Mouse (Mus musculus) kidney, postnatal 0 days (tissue): ENCODE measurements around the gene Arl3. TPM values are rescaled to one million over a fixed set of nuclear protein-coding genes. Genes with fewer than 3 reads are reported as not detected.

Experiments used
- ATAC-seq: fragments of 200-750 bp; cut with Nextera tagmentation; replicated peaks from 2 replicates; pipeline ENCODE4 v1.8.0; 2017; ENCODE audit warnings: low read depth, moderate number of reproducible peaks, moderate TSS enrichment, moderate library complexity; ENCODE audit not compliant: low FRiP score
- DNase-seq: peaks from one replicate; pipeline ENCODE4 v3.0.0-alpha.2; 2016; ENCODE audit warnings: low spot score
- H3K27ac ChIP-seq: fragments of 300-500 bp; sonication (generic); 2 replicates; pipeline ENCODE4 v1.5.1; 2014; ENCODE audit warnings: mild to moderate bottlenecking
- H3K27me3 ChIP-seq: fragments of 300-500 bp; sonication (generic); 2 replicates; pipeline ENCODE4 v1.6.1; 2014; ENCODE audit warnings: low read length, mixed read lengths; ENCODE audit not compliant: insufficient read depth
- H3K36me3 ChIP-seq: fragments of 300-500 bp; sonication (generic); 2 replicates; pipeline ENCODE4 v1.6.1; 2014; ENCODE audit warnings: low read length, mixed read lengths; ENCODE audit not compliant: insufficient read depth
- H3K4me1 ChIP-seq: fragments of 300-500 bp; sonication (generic); replicated peaks from 2 replicates; pipeline ENCODE4 v1.6.1; 2014; ENCODE audit warnings: antibody characterized with exemption, low read length, mixed read lengths; ENCODE audit not compliant: insufficient read depth
- H3K4me2 ChIP-seq: fragments of 300-500 bp; sonication (generic); 2 replicates; pipeline ENCODE4 v1.6.1; 2014; ENCODE audit warnings: mild to moderate bottlenecking, low read length, moderate library complexity, mixed read lengths
- H3K4me3 ChIP-seq: fragments of 300-500 bp; sonication (generic); replicated peaks from 2 replicates; pipeline ENCODE4 v1.5.1; 2014; ENCODE audit warnings: low read depth, low read length
- H3K9ac ChIP-seq: fragments of 300-500 bp; sonication (generic); 2 replicates; pipeline ENCODE4 v1.6.1; 2014; ENCODE audit warnings: low read depth, low read length
- H3K9me3 ChIP-seq: fragments of 300-500 bp; sonication (generic); replicated peaks from 2 replicates; pipeline ENCODE4 v1.6.1; 2016; ENCODE audit warnings: low read length, inconsistent platforms, mixed read lengths
- CTCF ChIP-seq: IDR thresholded peaks from 2 replicates; pipeline ENCODE4 v1.5.1; 2016; ENCODE audit warnings: antibody characterized with exemption, low read depth, mild to moderate bottlenecking, moderate library complexity
- WGBS: fragments of 180-500 bp; shearing (Covaris S2); extraction: QIAGEN DNeasy Blood & Tissue Kit; methylation state at CpG from one replicate; pipeline ENCODE4 v1.1.7; 2014; 5-methylcytosine and 5-hydroxymethylcytosine counted together
- polyA plus RNA-seq: library from polyadenylated mRNA; unstranded; fragments of >200 nt; fragmentation: Nextera tagmentation; extraction: Ambion mirVana; gene quantifications from 2 replicates; pipeline ENCODE4 v1.2.1, GENCODE M21; 2015

Arl3 gene
- polyA plus RNA-seq, 1 experiment from 2014 or later: 96.6 TPM

- Histone ChIP-seq H3K9ac (no peak overlapping the region), H3K36me3 (no peaks in the 10 kb centered on the region), H3K4me3 (no peak overlapping the region), H3K4me1 (peaks cover 73% of the 10 kb centered on the region), H3K9me3 (no peaks in the 10 kb centered on the region), H3K27ac (peak overlapping the region; percentile 91), H3K27me3 (no peaks in the 10 kb centered on the region), H3K4me2 (no peak overlapping the region)
- ATAC-seq (no peak), DNase-seq (no peak)
- 65% methylated on average over 10 of the region's 10 CpGs for WGBS
- TF ChIP-seq CTCF: no peak
Observed at GRCm38 (mm10) chr19:46525691-46526631, 47.0 kb downstream of the Arl3 start.

- peak; percentile 47; the same call in 1 of the 2 replicates for TF ChIP-seq CTCF
- Histone ChIP-seq H3K27ac (peak overlapping the region; percentile 91), H3K36me3 (no peaks in the 10 kb centered on the region), H3K9me3 (no peaks in the 10 kb centered on the region), H3K4me2 (peak overlapping the region; percentile 46), H3K27me3 (no peaks in the 10 kb centered on the region), H3K4me3 (no peak overlapping the region), H3K9ac (peak overlapping the region; percentile 41; the same call in 1 of the 2 replicates), H3K4me1 (peaks cover 62% of the 10 kb centered on the region)
- DNase-seq (peak; percentile 89), ATAC-seq (peak; percentile 58)
- 23% methylated on average over 14 of the region's 14 CpGs for WGBS
Observed at GRCm38 (mm10) chr19:46524601-46525321, 48.2 kb downstream of the Arl3 start.

GRCm38 (mm10) chr19:46524152-46524544 is 48.9 kb downstream of the Arl3 start:
- peak overlapping the region; percentile 46 for H3K4me2 ChIP-seq
- no peaks in the 10 kb centered on the region for H3K36me3 ChIP-seq
- TF ChIP-seq CTCF: no peak
- H3K9ac ChIP-seq: peak overlapping the region; percentile 41
- H3K9me3 ChIP-seq: no peaks in the 10 kb centered on the region
- H3K4me3 ChIP-seq: no peak overlapping the region
- no peaks in the 10 kb centered on the region for H3K27me3 ChIP-seq
- DNase-seq: no peak
- H3K27ac ChIP-seq: peak overlapping the region; percentile 91
- 16% methylated on average over 6 of the region's 6 CpGs for WGBS
- ATAC-seq: no peak
- H3K4me1 ChIP-seq: peaks cover 58% of the 10 kb centered on the region

GRCm38 (mm10) chr19:46523480-46524151 is 49.4 kb downstream of the Arl3 start:
- ATAC-seq (peak; percentile 50), DNase-seq (peak; percentile 89)
- 15% methylated on average over 20 of the region's 20 CpGs for WGBS
- Histone ChIP-seq H3K36me3 (no peaks in the 10 kb centered on the region), H3K4me1 (peaks cover 59% of the 10 kb centered on the region), H3K27ac (peak overlapping the region; percentile 91), H3K27me3 (no peaks in the 10 kb centered on the region), H3K4me3 (no peak overlapping the region), H3K9me3 (no peaks in the 10 kb centered on the region), H3K9ac (peak overlapping the region; percentile 41), H3K4me2 (peak overlapping the region; percentile 46)
- TF ChIP-seq CTCF: no peak

GRCm38 (mm10) chr19:46523131-46523479 is 49.9 kb downstream of the Arl3 start:
- Histone ChIP-seq H3K36me3 (no peaks in the 10 kb centered on the region), H3K27me3 (no peaks in the 10 kb centered on the region), H3K27ac (peak overlapping the region; percentile 91), H3K4me3 (no peak overlapping the region), H3K4me1 (peaks cover 59% of the 10 kb centered on the region), H3K9me3 (no peaks in the 10 kb centered on the region), H3K4me2 (no peak overlapping the region), H3K9ac (no peak overlapping the region)
- ATAC-seq (no peak), DNase-seq (no peak)
- no peak for TF ChIP-seq CTCF
